Mouse (Mus musculus): ENCODE results near the gene Cwc22.

Cwc22 gene

GRCm38 (mm10) chr2:77945596-77946485 lies at the start of gene Cwc22:
Cwc22 (minus strand) TSS chr2:77946375.
- POLR2A ChIA-PET = interaction anchor here in 3 of 4 experiments (0.6 to 3.5 kb wide), 22 partner anchors 8 to 1691 kb away, joined by 3 to 20 read pairs (median 4); no protein-coding TSS in a partner anchor
- CTCF ChIA-PET = interaction anchor here in 2 of 4 experiments (0.6 to 0.7 kb wide), 2 partner anchors 10 to 548 kb away, joined by 3 read pairs; no protein-coding TSS in a partner anchor

GRCm38 (mm10) chr2:77993727-77994401 lies 47.7 kb upstream of the Cwc22 start:
- CTCF ChIA-PET = interaction anchor here in 1 of 4 experiments (0.6 kb wide), 1 partner anchor 11 kb away, joined by 3 read pairs; no protein-coding TSS in a partner anchor
- POLR2A ChIA-PET = interaction anchor here in 1 of 4 experiments (1.1 kb wide), 1 partner anchor 12 kb away, joined by 3 read pairs; no protein-coding TSS in a partner anchor

GRCm38 (mm10) chr2:77992951-77993604 lies 46.9 kb upstream of the Cwc22 start:
- ChIA-PET POLR2A (no interaction called here), CTCF (no interaction called here)

DNA sequence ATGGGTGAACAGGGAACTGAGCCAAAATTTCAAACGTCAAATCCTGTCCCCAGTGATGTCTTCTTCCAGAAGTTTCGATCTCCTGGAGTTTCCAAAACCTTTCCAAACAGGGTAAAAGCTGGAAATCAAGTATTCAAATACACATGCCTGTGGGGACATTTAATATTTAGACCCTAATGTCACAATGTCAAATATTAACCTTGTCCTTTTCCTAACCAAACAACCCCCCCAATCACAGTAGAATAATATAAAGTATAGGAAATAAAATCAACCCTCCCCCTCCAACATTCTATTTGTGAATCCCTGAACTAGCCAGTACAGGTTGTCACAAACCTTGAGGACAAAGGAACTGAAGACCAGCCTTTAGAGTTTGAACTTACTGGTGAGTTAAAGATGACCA lies 44.6 kb upstream of the Cwc22 start:
- POLR2A ChIA-PET = no interaction called here
- CTCF ChIA-PET = no interaction called here

GRCm38 (mm10) chr2:77990121-77990520 lies 43.9 kb upstream of the Cwc22 start:
- ChIA-PET POLR2A (no interaction called here), CTCF (no interaction called here)

GRCm38 (mm10) chr2:77989390-77989789 lies 43.2 kb upstream of the Cwc22 start:
- CTCF ChIA-PET = no interaction called here
- POLR2A ChIA-PET = interaction anchor here in 1 of 4 experiments (1.0 kb wide), 1 partner anchor 14 kb away, joined by 3 read pairs; no protein-coding TSS in a partner anchor

DNA sequence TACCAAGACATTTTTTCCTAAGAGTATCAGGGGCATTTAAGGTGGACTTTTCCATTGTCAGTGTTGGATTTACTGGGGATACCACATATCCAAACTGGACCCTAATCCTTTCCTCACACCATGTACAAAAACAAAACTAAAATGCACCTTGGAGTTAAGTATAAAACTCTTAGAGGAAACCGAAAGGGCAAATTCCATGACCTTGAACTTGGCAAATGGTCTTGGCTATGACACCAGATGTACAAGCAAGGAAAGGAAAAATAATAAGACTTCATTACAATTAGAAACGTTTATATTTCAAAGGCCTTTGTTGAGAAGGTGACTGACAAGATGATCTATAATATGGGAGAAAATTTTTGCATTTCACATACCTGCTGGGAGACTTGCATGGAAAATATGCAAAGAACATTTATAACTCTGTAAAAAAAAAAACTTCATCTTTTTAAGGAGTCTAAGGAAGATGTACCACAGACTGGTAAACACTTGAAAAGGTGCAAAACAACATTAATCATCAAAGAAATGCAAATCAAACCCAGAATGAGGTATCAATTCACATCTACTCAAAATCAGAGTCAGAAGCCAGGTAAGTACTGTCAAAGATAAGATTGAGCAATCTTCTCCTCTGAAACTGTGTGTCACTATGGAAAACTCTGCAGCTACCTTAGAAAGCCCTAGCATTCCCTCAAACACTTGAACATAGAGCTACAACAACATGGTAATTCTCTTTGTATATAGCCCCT lies 40.0 kb upstream of the Cwc22 start:
- POLR2A ChIA-PET = interaction anchor here in 1 of 4 experiments (0.6 kb wide), 1 partner anchor 272 kb away, joined by 3 read pairs; no protein-coding TSS in a partner anchor
- CTCF ChIA-PET = no interaction called here

GRCm38 (mm10) chr2:77984209-77984608 lies 38.0 kb upstream of the Cwc22 start:
- CTCF ChIA-PET = no interaction called here

DNA sequence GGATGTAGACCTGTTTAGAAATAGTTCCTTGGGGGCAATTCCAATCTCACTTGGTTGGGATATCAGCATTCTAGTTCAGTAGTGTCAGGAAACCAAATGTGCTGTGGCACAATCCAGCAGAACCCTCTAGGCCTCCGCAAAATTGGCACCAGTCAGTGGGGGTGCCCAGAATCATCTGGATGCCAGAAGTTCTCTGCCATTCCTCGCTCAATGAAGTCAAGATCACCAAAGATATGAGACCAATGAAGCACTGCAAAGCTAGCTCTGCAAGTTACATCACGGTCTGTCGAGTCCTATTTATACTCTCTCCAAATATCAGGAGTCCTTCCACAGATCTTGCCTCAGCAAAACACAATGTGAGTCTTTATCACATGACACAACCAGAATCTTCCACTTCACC lies 35.7 kb upstream of the Cwc22 start:
- CTCF ChIA-PET = interaction anchor here in 1 of 4 experiments (0.6 kb wide), 1 partner anchor 116 kb away, joined by 5 read pairs; no protein-coding TSS in a partner anchor
- POLR2A ChIA-PET = interaction anchor here in 1 of 4 experiments (0.6 kb wide), 1 partner anchor 1055 kb away, joined by 4 read pairs; no protein-coding TSS in a partner anchor

More at GRCm38 (mm10) chr2:77984209-77984608, 38.0 kb upstream of the Cwc22 start:
- POLR2A ChIA-PET = no interaction called here

DNA sequence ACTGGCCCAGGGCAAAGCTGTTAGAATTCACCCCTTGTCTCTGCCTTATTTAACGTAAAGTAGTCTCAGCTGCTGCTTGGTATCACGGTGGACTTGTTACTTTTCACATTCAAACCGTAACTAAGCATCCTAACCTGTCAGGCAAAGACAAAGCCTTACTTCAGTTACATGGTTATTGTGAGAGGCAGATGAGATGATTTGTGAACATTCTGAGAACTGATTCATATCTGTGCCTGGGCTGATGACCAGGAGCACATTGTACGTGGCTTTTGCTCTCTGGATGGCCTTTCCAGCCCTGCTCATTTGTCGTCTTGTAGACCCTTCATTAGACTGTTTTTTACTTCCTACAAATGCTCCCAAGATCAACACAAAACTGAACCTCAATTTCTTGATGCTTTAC lies 34.5 kb upstream of the Cwc22 start:
- CTCF ChIA-PET = no interaction called here
- POLR2A ChIA-PET = interaction anchor here in 1 of 4 experiments (0.6 kb wide), 1 partner anchor 50 kb away, joined by 3 read pairs; no protein-coding TSS in a partner anchor

- ChIA-PET CTCF (no interaction called here), POLR2A (no interaction called here)
These were observed 33.3 kb upstream of the Cwc22 start for GRCm38 (mm10) chr2:77979519-77979918.

DNA sequence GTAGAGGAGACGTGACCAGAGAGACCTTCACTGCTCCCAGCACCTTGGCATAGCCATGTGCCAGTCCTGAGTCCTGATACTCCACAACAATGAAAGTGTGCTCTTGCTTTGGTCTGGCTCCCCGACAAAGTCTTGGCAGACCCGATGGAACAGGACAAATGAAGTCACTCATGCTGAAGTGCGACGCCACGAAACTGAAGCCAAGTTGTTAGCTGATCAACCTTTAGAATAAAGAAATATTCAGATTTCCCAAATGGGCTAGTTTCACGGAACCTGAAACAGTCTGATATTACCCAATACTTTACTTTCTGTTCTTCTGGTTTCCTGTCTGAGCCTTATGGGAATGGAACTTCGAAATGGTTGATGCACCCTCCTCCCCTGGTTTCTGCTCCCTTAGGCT lies 32.9 kb upstream of the Cwc22 start:
- CTCF ChIA-PET = no interaction called here
- POLR2A ChIA-PET = no interaction called here

GRCm38 (mm10) chr2:77978256-77978655 lies 32.1 kb upstream of the Cwc22 start:
- CTCF ChIA-PET = no interaction called here
- POLR2A ChIA-PET = interaction anchor here in 1 of 4 experiments (1.5 kb wide), 1 partner anchor 10 kb away, joined by 3 read pairs; no protein-coding TSS in a partner anchor

DNA sequence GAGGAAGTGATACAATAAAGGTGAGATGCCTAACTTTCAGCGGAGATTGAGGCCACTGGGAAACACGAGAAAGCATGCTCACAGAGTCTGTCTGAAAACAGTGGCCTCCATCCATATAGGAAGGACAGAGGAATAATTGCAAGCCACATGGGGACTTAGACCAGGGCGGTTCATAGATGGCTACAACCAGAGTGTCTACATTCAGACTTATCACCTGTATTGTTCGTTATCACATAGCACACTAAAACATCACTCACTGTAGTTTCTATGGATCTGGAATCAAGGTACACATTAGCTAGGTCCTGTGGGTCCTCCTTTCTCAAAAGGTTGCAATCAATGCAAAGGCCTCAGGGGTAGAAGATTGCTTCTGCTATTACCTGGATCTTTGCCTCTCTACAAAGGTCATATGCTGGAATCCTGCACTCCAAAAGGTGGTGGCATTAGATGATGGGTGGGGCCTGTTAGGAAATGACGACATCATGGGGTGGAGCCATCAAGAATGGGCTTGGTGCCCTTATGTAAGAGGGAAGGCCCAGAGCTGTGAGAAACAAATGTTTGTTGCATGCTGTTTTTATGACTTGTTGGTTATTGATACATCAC lies 30.2 kb upstream of the Cwc22 start:
- CTCF ChIA-PET = no interaction called here
- POLR2A ChIA-PET = no interaction called here

DNA sequence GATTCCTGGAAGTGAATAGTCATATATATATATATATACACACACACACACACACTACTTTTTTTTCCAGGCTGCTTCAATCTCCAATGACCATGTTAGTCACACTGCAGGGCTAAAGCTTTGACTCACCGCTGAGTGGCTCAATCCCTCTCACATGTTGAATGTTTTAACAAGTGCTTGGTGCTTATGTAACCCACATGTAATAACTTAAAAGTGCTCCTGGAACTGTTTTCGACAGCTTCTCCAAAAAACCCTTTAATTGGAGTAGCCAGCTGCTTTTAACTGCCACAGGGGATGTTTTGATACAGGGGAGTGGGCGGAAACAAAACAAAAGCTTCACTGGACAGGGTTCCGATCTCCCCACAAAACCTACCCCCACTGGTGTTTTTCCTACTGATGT lies 29.4 kb upstream of the Cwc22 start:
- POLR2A ChIA-PET = interaction anchor here in 2 of 4 experiments (0.7 to 1.0 kb wide), 3 partner anchors 14 to 33 kb away, joined by 3 to 7 read pairs (median 3); no protein-coding TSS in a partner anchor

DNA sequence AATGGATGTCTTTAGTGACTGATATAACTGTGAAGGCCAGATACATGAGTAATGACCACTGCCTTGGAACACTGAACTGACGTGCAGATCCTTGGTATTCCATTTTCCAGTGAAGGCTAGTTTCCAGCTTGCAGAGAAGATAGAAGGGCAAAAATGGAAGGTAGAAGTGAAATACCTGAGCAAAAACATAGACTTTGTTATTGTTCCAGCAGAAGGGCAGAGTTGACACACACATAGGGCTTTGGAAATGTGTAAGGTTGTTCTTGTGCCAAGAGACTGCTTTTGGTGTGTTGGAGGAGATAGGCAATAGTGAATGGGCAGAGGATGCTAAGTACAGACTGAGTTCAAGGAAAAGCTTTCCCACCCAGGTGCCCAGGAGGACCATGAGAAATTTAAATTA lies 28.8 kb upstream of the Cwc22 start:
- CTCF ChIA-PET = no interaction called here
- POLR2A ChIA-PET = interaction anchor here in 1 of 4 experiments (0.6 to 1.0 kb wide), 3 partner anchors 14 to 251 kb away, joined by 3 read pairs; no protein-coding TSS in a partner anchor

More for the DNA sequence above, 29.4 kb upstream of the Cwc22 start:
- CTCF ChIA-PET = no interaction called here

DNA sequence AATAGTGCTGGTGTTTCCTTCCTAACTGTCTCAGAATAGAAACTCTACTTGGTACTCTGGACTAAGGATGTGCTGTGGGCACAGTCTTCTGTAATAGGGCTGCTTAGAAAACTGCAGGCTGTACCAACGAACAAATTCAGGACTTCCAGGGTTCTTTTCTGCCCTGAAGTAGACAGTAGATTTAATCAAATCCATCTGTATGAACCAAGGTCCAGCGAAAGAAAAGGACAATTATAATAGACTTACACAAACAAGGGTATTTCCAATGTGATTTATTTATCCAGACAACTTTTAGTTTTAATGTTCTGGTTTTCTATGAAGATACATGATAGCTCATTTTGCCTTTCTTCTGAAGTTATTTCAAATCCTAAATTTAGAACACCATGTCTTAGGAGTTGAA lies 28.2 kb upstream of the Cwc22 start:
- CTCF ChIA-PET = no interaction called here
- POLR2A ChIA-PET = interaction anchor here in 1 of 4 experiments (0.6 kb wide), 2 partner anchors 29 to 252 kb away, joined by 3 read pairs; no protein-coding TSS in a partner anchor

GRCm38 (mm10) chr2:77973296-77973695 lies 27.1 kb upstream of the Cwc22 start:
- ChIA-PET CTCF (no interaction called here), POLR2A (interaction anchor here in 2 of 4 experiments (1.2 to 1.5 kb wide), 2 partner anchors 24 to 35 kb away, joined by 3 read pairs; no protein-coding TSS in a partner anchor)
